Mouse (Mus musculus): Measurements from ENCODE around the gene Smurf2.

DNA sequence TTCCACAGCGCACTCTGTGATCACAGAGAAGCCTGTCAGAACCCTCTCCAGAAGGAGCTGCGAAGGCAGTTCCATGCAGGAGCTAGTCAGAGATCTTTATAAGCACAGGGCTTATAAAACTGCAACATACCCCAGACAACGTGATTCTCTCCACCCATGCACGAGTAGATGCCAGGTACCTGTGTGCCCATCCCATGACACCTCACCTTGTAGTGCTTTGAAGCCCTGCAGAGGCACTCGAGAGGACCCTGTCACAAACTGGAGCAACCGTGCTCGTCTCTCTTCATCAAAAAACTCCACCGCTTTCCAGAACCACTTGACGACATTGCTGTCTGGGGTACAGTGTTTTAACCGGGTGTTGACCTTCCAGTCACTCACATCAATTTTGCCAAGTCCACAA, 96.1 kb downstream of the Smurf2 start:
- TF ChIP-seq EP300 (IDR thresholded peaks at IDR 0.05; ENCODE audit: insufficient read depth, low read depth, low read length) (no peak), CTCF (IDR thresholded peaks at IDR 0.05) (no peak)
